Mouse (Mus musculus) stomach, embryonic 15.5 days (tissue): Measurements from ENCODE around the gene Lrrc63. TPM values are rescaled to one million over a fixed set of nuclear protein-coding genes. Genes with fewer than 3 reads are reported as not detected.
A peak's percentile ranks its signal among the peaks of the same experiment; 100 is the strongest.

Experiments
- ATAC-seq: fragments of 200-750 bp; cut with Nextera tagmentation; 2 replicates; pipeline ENCODE4 v1.8.0; 2017; ENCODE audit warnings: low read depth, moderate number of reproducible peaks, moderate TSS enrichment; ENCODE audit not compliant: insufficient read depth, low FRiP score
- H3K27ac ChIP-seq: fragments of 300-500 bp; sonication (generic); 2 replicates; pipeline ENCODE4 v1.5.1; 2015; ENCODE audit warnings: mild to moderate bottlenecking, inconsistent platforms
- H3K27me3 ChIP-seq: fragments of 300-500 bp; sonication (generic); replicated peaks from 2 replicates; pipeline ENCODE4 v1.6.1; 2015; ENCODE audit warnings: inconsistent platforms
- H3K36me3 ChIP-seq: fragments of 300-500 bp; sonication (generic); 2 replicates; pipeline ENCODE4 v1.6.1; 2015; ENCODE audit warnings: inconsistent platforms
- H3K4me1 ChIP-seq: fragments of 300-500 bp; sonication (generic); 2 replicates; pipeline ENCODE4 v1.6.1; 2015; ENCODE audit warnings: inconsistent platforms
- H3K4me2 ChIP-seq: fragments of 300-500 bp; sonication (generic); 2 replicates; pipeline ENCODE4 v1.6.1; 2015; ENCODE audit warnings: mild to moderate bottlenecking, inconsistent platforms
- H3K4me3 ChIP-seq: fragments of 300-500 bp; sonication (generic); replicated peaks from 2 replicates; pipeline ENCODE4 v1.5.1; 2015; ENCODE audit warnings: inconsistent platforms
- H3K9ac ChIP-seq: fragments of 300-500 bp; sonication (generic); 2 replicates; pipeline ENCODE4 v1.6.1; 2015; ENCODE audit warnings: inconsistent platforms
- H3K9me3 ChIP-seq: fragments of 300-500 bp; sonication (generic); 2 replicates; pipeline ENCODE4 v1.6.1; 2016; ENCODE audit warnings: inconsistent platforms
- WGBS: fragments of 180-500 bp; shearing (Covaris S2); methylation state at CpG from one replicate; pipeline ENCODE4 v1.1.7; 2015; 5-methylcytosine and 5-hydroxymethylcytosine counted together
- polyA plus RNA-seq: library from polyadenylated mRNA; unstranded; fragments of >200 nt; fragmentation: Nextera tagmentation; extraction: Ambion mirVana; gene quantifications from 2 replicates; pipeline ENCODE4 v1.2.1, GENCODE M21; 2015

Gene Lrrc63
- polyA plus RNA-seq, 1 experiment from 2014 or later = not detected

GRCm38 (mm10) chr14:75060562-75060961 is 70.1 kb downstream of the Lrrc63 start:
- Histone ChIP-seq H3K27ac (no peak overlapping the region), H3K4me3 (no peak overlapping the region), H3K36me3 (no peaks in the 10 kb centered on the region), H3K9ac (no peak overlapping the region), H3K4me1 (no peaks in the 10 kb centered on the region), H3K4me2 (no peak overlapping the region), H3K27me3 (no peaks in the 10 kb centered on the region), H3K9me3 (no peaks in the 10 kb centered on the region)
- 38% methylated on average over 8 of the region's 8 CpGs for WGBS
- no peak for ATAC-seq

- Histone ChIP-seq H3K9ac (no peak overlapping the region), H3K36me3 (no peaks in the 10 kb centered on the region), H3K4me3 (no peak overlapping the region), H3K4me1 (peaks cover 5% of the 10 kb centered on the region; the same call in 1 of the 2 replicates), H3K4me2 (0 out of 2 replicates have a peak overlapping the region, but pooled peaks have one; percentile 2), H3K9me3 (no peaks in the 10 kb centered on the region), H3K27me3 (no peaks in the 10 kb centered on the region), H3K27ac (0 out of 2 replicates have a peak overlapping the region, but pooled peaks have one; percentile 7)
- WGBS = 71% methylated on average over 9 of the region's 9 CpGs
- ATAC-seq = no peak
These were observed 73.7 kb downstream of the Lrrc63 start for GRCm38 (mm10) chr14:75056861-75057431.

- Histone ChIP-seq H3K4me3 (no peak overlapping the region), H3K27ac (peak overlapping the region; percentile 40), H3K9me3 (no peaks in the 10 kb centered on the region), H3K36me3 (no peaks in the 10 kb centered on the region), H3K4me2 (peak overlapping the region; percentile 13; the same call in 1 of the 2 replicates), H3K9ac (no peak overlapping the region), H3K4me1 (peaks cover 5% of the 10 kb centered on the region; the same call in 1 of the 2 replicates), H3K27me3 (no peaks in the 10 kb centered on the region)
- 38% methylated on average over 14 of the region's 14 CpGs for WGBS
- peak; percentile 70; the same call in 1 of the 2 replicates for ATAC-seq
These were observed 76.0 kb downstream of the Lrrc63 start for GRCm38 (mm10) chr14:75054455-75055343.

GRCm38 (mm10) chr14:75052451-75052850 is 78.2 kb downstream of the Lrrc63 start:
- Histone ChIP-seq H3K9me3 (no peaks in the 10 kb centered on the region), H3K9ac (no peak overlapping the region), H3K27me3 (no peaks in the 10 kb centered on the region), H3K36me3 (no peaks in the 10 kb centered on the region), H3K4me3 (no peak overlapping the region), H3K4me2 (no peak overlapping the region), H3K4me1 (peaks cover 5% of the 10 kb centered on the region; the same call in 1 of the 2 replicates), H3K27ac (no peak overlapping the region)
- no peak for ATAC-seq
- WGBS = 63% methylated on average over 8 of the region's 8 CpGs

- Histone ChIP-seq H3K27me3 (no peaks in the 10 kb centered on the region), H3K4me2 (no peak overlapping the region), H3K36me3 (no peaks in the 10 kb centered on the region), H3K4me1 (no peaks in the 10 kb centered on the region), H3K9ac (no peak overlapping the region), H3K9me3 (no peaks in the 10 kb centered on the region), H3K27ac (no peak overlapping the region), H3K4me3 (no peak overlapping the region)
- 61% methylated on average over 7 of the region's 7 CpGs for WGBS
- no peak for ATAC-seq
These were observed 85.5 kb downstream of the Lrrc63 start for GRCm38 (mm10) chr14:75045184-75045583.

- H3K36me3 ChIP-seq = no peaks in the 10 kb centered on the region
- no peak overlapping the region for H3K4me3 ChIP-seq
- no peaks in the 10 kb centered on the region for H3K4me1 ChIP-seq
- H3K27me3 ChIP-seq = no peaks in the 10 kb centered on the region
- H3K9ac ChIP-seq = no peak overlapping the region
- no peak for ATAC-seq
- 64% methylated on average over 11 of the region's 11 CpGs for WGBS
- no peak overlapping the region for H3K27ac ChIP-seq
- no peaks in the 10 kb centered on the region for H3K9me3 ChIP-seq
- no peak overlapping the region for H3K4me2 ChIP-seq
These were observed 95.2 kb downstream of the Lrrc63 start for GRCm38 (mm10) chr14:75035431-75035830.

Other genes with a start within 250 kb of the Lrrc63 start
- 12.4 and 13.9 TPM in 2 replicates for gene Lrch1, start 183.0 kb downstream of the Lrrc63 start, polyA plus RNA-seq
- 0.54 and 0.86 TPM in 2 replicates for gene Rubcnl, start 114.9 kb downstream of the Lrrc63 start, polyA plus RNA-seq
- gene Lcp1, start 220 bp upstream of the Lrrc63 start, polyA plus RNA-seq = 49.1 and 58.0 TPM in 2 replicates
- gene Cpb2, start 111.4 kb upstream of the Lrrc63 start, polyA plus RNA-seq = 5.0 and 10.3 TPM in 2 replicates
- 29.4 TPM in 2 replicates for gene Zc3h13, start 153.5 kb upstream of the Lrrc63 start, polyA plus RNA-seq